Mouse (Mus musculus): ENCODE data around the gene Rab4b.

DNA sequence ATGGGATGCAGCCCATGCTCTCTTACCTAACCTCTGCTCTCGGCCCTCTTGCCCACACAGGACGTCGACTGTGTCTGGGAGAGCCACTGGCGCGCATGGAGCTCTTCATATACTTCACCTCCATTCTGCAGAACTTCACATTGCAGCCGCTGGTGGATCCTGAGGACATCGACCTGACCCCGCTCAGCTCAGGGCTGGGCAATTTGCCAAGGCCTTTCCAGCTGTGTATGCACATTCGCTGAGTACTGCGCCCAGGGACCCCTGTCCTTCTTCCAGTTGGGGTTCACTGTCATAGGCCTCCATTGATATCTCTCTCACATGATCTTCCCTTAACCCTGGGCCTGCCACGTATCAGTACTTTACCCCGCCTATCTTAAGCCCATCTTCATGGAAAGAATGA is 45.5 kb downstream of the Rab4b start:
- no peak for TF ChIP-seq CTCF (IDR thresholded peaks at IDR 0.05; ENCODE audit: extremely low read depth, insufficient read length, insufficient replicate concordance, low read depth, low read length)
- TF ChIP-seq POLR2A (IDR thresholded peaks at IDR 0.05; ENCODE audit: low read depth, low read length): no peak
